Mouse (Mus musculus) midbrain, postnatal 0 days (tissue): ENCODE measurements at regions not wholly inside any gene's neighbourhood (a gene's known extent, or its start where the extent isn't known, plus 50 kb on each side); places are given as distances from the start of the nearest gene placed in this dataset.

Experiments used
- ATAC-seq: fragments of 200-750 bp; cut with Nextera tagmentation; 2 replicates; pipeline ENCODE4 v1.8.0; 2017; ENCODE audit warnings: moderate number of reproducible peaks, mild to moderate bottlenecking, moderate TSS enrichment, moderate library complexity; ENCODE audit not compliant: low FRiP score
- DNase-seq: peaks from one replicate; pipeline ENCODE4 v3.0.0-alpha.2; 2015; ENCODE audit warnings: low spot score
- H3K27ac ChIP-seq: fragments of 300-500 bp; sonication (generic); 2 replicates; pipeline ENCODE4 v1.5.1; 2014; ENCODE audit warnings: low read depth, mild to moderate bottlenecking, low read length, mixed read lengths
- H3K27me3 ChIP-seq: fragments of 300-500 bp; sonication (generic); 2 replicates; pipeline ENCODE4 v1.6.1; 2014; ENCODE audit warnings: low read length, control low read depth, mixed read lengths; ENCODE audit not compliant: insufficient read depth
- H3K36me3 ChIP-seq: fragments of 300-500 bp; sonication (generic); 2 replicates; pipeline ENCODE4 v1.6.1; 2014; ENCODE audit warnings: low read length, control low read depth, mixed read lengths; ENCODE audit not compliant: insufficient read depth
- H3K4me1 ChIP-seq: fragments of 300-500 bp; sonication (generic); 2 replicates; pipeline ENCODE4 v1.6.1; 2014; ENCODE audit warnings: mild to moderate bottlenecking, control low read depth, antibody characterized with exemption, low read length, mixed read lengths; ENCODE audit not compliant: insufficient read depth
- H3K4me2 ChIP-seq: fragments of 300-500 bp; sonication (generic); 2 replicates; pipeline ENCODE4 v1.6.1; 2014; ENCODE audit warnings: low read depth, mild to moderate bottlenecking, low read length, mixed read lengths; ENCODE audit not compliant: poor library complexity, severe bottlenecking
- H3K4me3 ChIP-seq: fragments of 300-500 bp; sonication (generic); 2 replicates; pipeline ENCODE4 v1.5.1; 2014; ENCODE audit warnings: low read depth, mild to moderate bottlenecking, low read length, moderate library complexity
- H3K9ac ChIP-seq: fragments of 300-500 bp; sonication (generic); replicated peaks from 2 replicates; pipeline ENCODE4 v1.6.1; 2014; ENCODE audit warnings: mild to moderate bottlenecking, low read length, moderate library complexity, mixed read lengths; ENCODE audit not compliant: poor library complexity, severe bottlenecking
- H3K9me3 ChIP-seq: fragments of 300-500 bp; sonication (generic); 2 replicates; pipeline ENCODE4 v1.6.1; 2016; ENCODE audit warnings: low read length, control low read depth
- CTCF ChIP-seq: IDR thresholded peaks from 2 replicates; pipeline ENCODE4 v1.5.1; 2016; ENCODE audit warnings: antibody characterized with exemption, mild to moderate bottlenecking
- WGBS: fragments of 180-500 bp; shearing (Covaris S2); extraction: QIAGEN DNeasy Blood & Tissue Kit; methylation state at CpG from one replicate; pipeline ENCODE4 v1.1.7; 2014; 5-methylcytosine and 5-hydroxymethylcytosine counted together

DNA sequence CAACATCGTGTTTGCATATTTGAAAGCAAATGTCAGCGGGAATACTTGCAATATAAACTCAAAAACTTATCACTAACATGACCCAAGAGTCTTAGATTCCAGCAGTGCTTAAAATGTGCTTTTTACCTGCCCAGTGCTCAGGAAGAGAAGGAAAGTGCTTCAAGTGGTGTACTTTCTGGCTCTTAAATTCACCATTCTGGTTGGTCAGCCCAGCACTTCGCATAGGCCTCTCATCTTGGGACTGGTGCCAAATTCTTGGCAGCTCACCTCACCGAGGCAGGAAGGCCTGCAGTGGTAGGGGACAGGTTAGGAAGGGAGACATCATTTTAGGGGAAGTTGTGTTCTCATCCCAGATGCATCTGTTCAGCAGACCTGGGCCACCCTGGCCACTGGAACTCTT lies 1913.3 kb upstream of the Lrrc6 start:
- Histone ChIP-seq H3K4me2 (no peak overlapping the region), H3K36me3 (no peaks in the 10 kb centered on the region), H3K9ac (no peak overlapping the region), H3K4me1 (no peaks in the 10 kb centered on the region), H3K27ac (no peak overlapping the region), H3K4me3 (no peak overlapping the region), H3K27me3 (no peaks in the 10 kb centered on the region), H3K9me3 (no peaks in the 10 kb centered on the region)
- DNase-seq (no peak), ATAC-seq (no peak)
- TF ChIP-seq CTCF = no peak
- WGBS = 75% methylated on average over 4 of the region's 4 CpGs

DNA sequence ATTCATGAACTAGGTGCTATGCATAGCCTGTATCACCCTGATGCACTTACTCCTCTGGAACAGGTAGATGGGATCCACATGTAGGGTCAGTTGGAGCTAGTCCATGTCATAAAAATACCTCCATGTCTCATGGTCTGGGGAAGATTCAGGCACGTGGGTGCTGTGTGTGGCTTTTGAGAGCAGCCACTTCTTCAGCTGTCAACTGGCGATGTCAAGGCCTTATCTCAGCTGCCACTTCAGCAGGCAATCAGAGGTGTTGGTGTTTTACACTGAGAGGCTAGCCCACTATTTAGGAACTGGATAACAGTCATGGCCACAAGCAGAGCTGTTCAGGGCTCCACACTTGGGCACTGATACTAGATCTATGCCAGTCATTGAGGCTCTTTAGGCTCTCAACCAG lies 1912.0 kb upstream of the Lrrc6 start:
- Histone ChIP-seq H3K9me3 (no peaks in the 10 kb centered on the region), H3K4me1 (no peaks in the 10 kb centered on the region), H3K4me3 (no peak overlapping the region), H3K9ac (no peak overlapping the region), H3K4me2 (no peak overlapping the region), H3K27ac (no peak overlapping the region), H3K27me3 (no peaks in the 10 kb centered on the region), H3K36me3 (no peaks in the 10 kb centered on the region)
- ATAC-seq = no peak
- WGBS = 96% methylated on average over 2 of the region's 2 CpGs
- DNase-seq = no peak
- no peak for TF ChIP-seq CTCF

DNA sequence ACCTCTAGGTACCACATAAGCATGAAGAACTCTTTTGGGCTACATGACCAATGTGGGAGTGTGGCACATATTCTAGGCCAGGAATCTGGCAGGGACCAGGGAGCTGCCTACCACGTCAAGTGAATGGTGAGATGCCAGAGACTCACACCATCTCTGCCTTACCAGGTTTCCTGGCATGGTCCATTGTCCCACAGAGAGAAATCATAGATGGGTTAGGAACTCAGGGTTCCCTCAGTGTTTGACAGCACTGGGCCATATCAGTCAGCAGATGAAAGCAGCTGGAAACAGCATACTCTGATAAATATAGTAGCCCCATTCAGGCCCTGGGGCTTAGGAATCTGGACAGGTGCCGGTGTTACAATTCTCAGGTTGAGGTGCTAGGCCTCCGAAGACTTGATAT lies 1911.4 kb upstream of the Lrrc6 start:
- DNase-seq = no peak
- H3K27me3 ChIP-seq = no peaks in the 10 kb centered on the region
- H3K4me2 ChIP-seq = no peak overlapping the region
- H3K9ac ChIP-seq = no peak overlapping the region
- no peak for TF ChIP-seq CTCF
- H3K4me1 ChIP-seq = no peaks in the 10 kb centered on the region
- H3K36me3 ChIP-seq = no peaks in the 10 kb centered on the region
- H3K9me3 ChIP-seq = no peaks in the 10 kb centered on the region
- ATAC-seq = no peak
- H3K27ac ChIP-seq = no peak overlapping the region
- H3K4me3 ChIP-seq = no peak overlapping the region
- 85% methylated on average over 3 of the region's 3 CpGs for WGBS

DNA sequence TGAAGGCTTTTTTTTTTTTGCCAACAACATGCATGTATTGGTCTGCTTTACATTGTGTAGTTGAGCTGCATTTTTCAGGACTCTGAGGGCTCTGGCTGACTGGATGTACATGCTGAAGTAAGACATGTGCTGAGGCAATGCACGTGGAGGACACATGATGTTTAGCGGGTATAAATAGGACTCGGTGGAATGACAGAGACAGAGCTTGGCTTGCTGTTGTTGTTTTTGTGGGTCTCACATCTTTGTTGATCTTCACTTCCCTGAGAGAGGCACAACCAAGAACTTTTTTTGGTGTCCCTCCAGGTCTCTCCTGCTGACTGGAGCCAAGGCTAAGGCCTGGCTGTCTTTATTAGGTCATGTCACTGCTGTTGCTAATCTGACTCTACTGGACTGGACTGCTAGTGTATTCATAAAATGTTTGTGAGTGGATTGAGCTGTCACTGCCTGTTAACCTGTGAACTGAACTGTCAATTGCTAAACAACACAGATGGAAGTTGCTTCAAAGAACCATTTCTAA lies 1902.9 kb upstream of the Lrrc6 start:
- DNase-seq (no peak), ATAC-seq (no peak)
- Histone ChIP-seq H3K9ac (no peak overlapping the region), H3K36me3 (no peaks in the 10 kb centered on the region), H3K9me3 (no peaks in the 10 kb centered on the region), H3K27me3 (no peaks in the 10 kb centered on the region), H3K4me1 (no peaks in the 10 kb centered on the region), H3K4me3 (no peak overlapping the region), H3K4me2 (no peak overlapping the region), H3K27ac (no peak overlapping the region)
- WGBS = 91% methylated on average over 3 of the region's 3 CpGs
- TF ChIP-seq CTCF = no peak

DNA sequence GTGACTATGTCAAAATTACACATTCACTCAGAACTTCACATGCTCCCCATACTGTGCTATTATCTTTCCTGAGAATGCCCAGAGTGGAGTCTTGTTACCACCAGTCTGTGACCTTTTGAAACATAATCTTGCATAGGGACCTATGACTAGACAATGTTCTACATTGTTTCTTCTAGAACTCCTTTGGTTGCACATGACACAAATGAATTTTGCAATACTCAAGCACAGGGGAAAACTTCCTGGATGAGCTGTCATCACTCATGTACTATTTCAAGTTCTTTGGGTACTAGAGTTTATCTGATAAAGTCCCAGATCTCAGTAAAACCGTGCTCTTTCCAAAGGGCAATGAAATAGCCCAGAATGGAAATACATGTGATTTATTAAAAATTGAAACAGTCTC lies 1901.0 kb upstream of the Lrrc6 start:
- H3K36me3 ChIP-seq = no peaks in the 10 kb centered on the region
- no peaks in the 10 kb centered on the region for H3K9me3 ChIP-seq
- DNase-seq (no peak), ATAC-seq (no peak)
- WGBS = 69% methylated on average over 1 of the region's 1 CpGs
- H3K4me3 ChIP-seq = no peak overlapping the region
- H3K27me3 ChIP-seq = no peaks in the 10 kb centered on the region
- no peak overlapping the region for H3K4me2 ChIP-seq
- no peak for TF ChIP-seq CTCF
- no peaks in the 10 kb centered on the region for H3K4me1 ChIP-seq
- H3K27ac ChIP-seq = no peak overlapping the region
- H3K9ac ChIP-seq = no peak overlapping the region

DNA sequence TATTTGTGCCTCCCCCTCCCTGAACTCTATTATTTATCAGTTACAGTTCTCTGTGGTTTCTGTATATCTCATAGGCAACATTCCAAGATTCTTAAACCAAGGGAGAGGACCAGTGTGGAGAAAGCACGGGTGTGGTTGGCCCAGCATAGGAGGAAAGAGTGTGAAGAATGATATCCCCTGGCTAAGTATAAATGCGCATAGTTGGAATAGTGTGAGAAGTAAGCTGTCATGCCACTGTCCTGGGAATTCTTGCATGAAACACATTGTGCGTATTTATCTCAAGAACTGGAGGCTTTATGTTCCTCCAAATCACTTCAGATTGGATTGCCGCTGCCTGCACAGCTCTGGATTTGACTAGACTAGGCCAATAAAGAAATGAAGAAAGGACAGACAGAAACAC lies 1900.3 kb upstream of the Lrrc6 start:
- DNase-seq (no peak), ATAC-seq (no peak)
- Histone ChIP-seq H3K4me1 (no peaks in the 10 kb centered on the region), H3K4me2 (no peak overlapping the region), H3K36me3 (no peaks in the 10 kb centered on the region), H3K27me3 (no peaks in the 10 kb centered on the region), H3K9ac (no peak overlapping the region), H3K27ac (no peak overlapping the region), H3K9me3 (no peaks in the 10 kb centered on the region), H3K4me3 (no peak overlapping the region)
- TF ChIP-seq CTCF = no peak
- WGBS = 88% methylated on average over 4 of the region's 4 CpGs

DNA sequence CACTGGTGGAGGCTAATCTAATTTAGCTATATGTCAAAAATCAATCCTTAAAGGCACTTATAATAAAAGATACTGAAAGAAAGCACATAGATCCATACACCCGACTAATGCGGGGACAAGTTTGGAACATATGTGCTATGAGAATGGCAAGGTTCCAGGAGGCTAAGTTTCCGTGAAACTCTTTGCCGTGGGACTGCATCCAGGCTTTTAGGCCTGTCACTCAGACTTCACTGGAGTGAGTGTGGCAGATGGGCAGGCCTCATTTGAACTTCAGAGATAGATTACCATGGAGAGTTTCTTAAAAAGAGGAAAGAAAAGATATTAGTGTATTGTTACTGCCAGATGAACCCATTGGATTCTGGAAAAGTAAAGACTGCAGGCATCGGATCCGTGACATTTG lies 1895.9 kb upstream of the Lrrc6 start:
- ATAC-seq = no peak
- Histone ChIP-seq H3K27me3 (no peaks in the 10 kb centered on the region), H3K4me3 (no peak overlapping the region), H3K9me3 (no peaks in the 10 kb centered on the region), H3K27ac (no peak overlapping the region), H3K4me2 (no peak overlapping the region), H3K36me3 (no peaks in the 10 kb centered on the region), H3K4me1 (no peaks in the 10 kb centered on the region), H3K9ac (no peak overlapping the region)
- no peak for DNase-seq
- WGBS = 86% methylated on average over 6 of the region's 6 CpGs
- no peak for TF ChIP-seq CTCF
